15 mouse cellular contexts compared by ENCODE assay signal in the genomic region with DNA sequence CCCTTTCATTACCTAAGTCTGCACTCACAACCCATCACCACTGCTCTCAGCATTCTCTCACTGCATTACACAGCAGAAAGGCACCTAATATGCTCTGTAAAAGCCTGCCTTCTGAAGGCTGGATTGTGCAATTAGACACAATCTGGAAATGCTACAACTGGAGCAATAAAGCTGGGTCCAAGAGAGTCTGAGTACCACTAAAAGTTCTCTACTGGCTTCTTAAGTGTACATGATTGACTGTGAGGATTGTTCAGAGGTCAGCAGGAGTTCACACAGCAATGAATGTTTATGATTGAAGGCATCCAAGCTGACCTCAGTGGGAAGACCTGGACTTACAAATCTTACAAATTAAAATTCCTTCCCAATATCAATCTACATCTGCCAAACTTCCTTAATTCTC.
"Had no signal": no experiment of that assay in that cellular context is flagged by ENCODE, and none has a peak within 500 bp of the region (broad histone marks: within the 10 kb centered on the region; RNA-seq: fewer than 3 reads in every experiment).

No protein-coding gene starts in this region.

- H3K27ac ChIP-seq: midbrain, embryonic 13.5 days; midbrain, embryonic 15.5 days; neural tube, embryonic 13.5 days; stomach, embryonic 15.5 days; stomach, postnatal 0 days had no signal

- H3K4me3 ChIP-seq: megakaryocyte, embryonic 14.5 days; midbrain, embryonic 13.5 days; midbrain, embryonic 15.5 days; neural tube, embryonic 13.5 days; stomach, embryonic 15.5 days had no signal

- H3K36me3 ChIP-seq: midbrain, embryonic 13.5 days; midbrain, embryonic 15.5 days; neural tube, embryonic 13.5 days; stomach, embryonic 15.5 days had no signal

- H3K9me3 ChIP-seq: midbrain, embryonic 13.5 days; midbrain, embryonic 15.5 days; neural tube, embryonic 13.5 days; stomach, embryonic 15.5 days had no signal

- H3K9ac ChIP-seq: lung, embryonic 14.5 days; midbrain, embryonic 13.5 days; midbrain, embryonic 15.5 days; neural tube, embryonic 13.5 days; stomach, embryonic 15.5 days had no signal

- DNase-seq: lung, adult 18-20 months; lung, embryonic 14.5 days; lung, postnatal 10 days; lung, postnatal 4 days; right cerebral cortex, postnatal 14 days; thymus, adult 2 months; thymus, postnatal 25 days; thymus, postnatal 4 days had no signal

- H3K4me1 ChIP-seq: megakaryocyte, embryonic 14.5 days; midbrain, embryonic 13.5 days; midbrain, embryonic 15.5 days; neural tube, embryonic 13.5 days; stomach, embryonic 15.5 days had no signal

- H3K4me2 ChIP-seq: lung, embryonic 14.5 days; midbrain, embryonic 11.5 days; midbrain, embryonic 13.5 days; midbrain, embryonic 15.5 days; neural tube, embryonic 13.5 days; stomach, embryonic 15.5 days had no signal

- ATAC-seq: midbrain, embryonic 13.5 days; midbrain, embryonic 15.5 days had no signal

- H3K27me3 ChIP-seq: megakaryocyte, embryonic 14.5 days; midbrain, embryonic 13.5 days; midbrain, embryonic 15.5 days; neural tube, embryonic 13.5 days; stomach, embryonic 15.5 days had no signal
